Mouse (Mus musculus) forebrain, embryonic 11.5 days (tissue): ENCODE results near the gene Igf1r. TPM values are rescaled to one million over a fixed set of nuclear protein-coding genes. Genes with fewer than 3 reads are reported as not detected.

Experiments used
- ATAC-seq: fragments of 200-750 bp; cut with Nextera tagmentation; replicated peaks from 2 replicates; pipeline ENCODE4 v1.8.0; 2017; ENCODE audit warnings: moderate TSS enrichment; ENCODE audit not compliant: low FRiP score
- DNase-seq: peaks from one replicate; pipeline ENCODE4 v3.0.0-alpha.2; 2017; ENCODE audit warnings: low spot score
- H3K27ac ChIP-seq: fragments of 300-500 bp; sonication (generic); 2 replicates; pipeline ENCODE4 v1.5.1; 2014; ENCODE audit warnings: low read depth, low read length
- H3K27me3 ChIP-seq: fragments of 300-500 bp; sonication (generic); 2 replicates; pipeline ENCODE4 v1.6.1; 2014; ENCODE audit warnings: mild to moderate bottlenecking, low read length, mixed read lengths; ENCODE audit not compliant: control insufficient read depth, insufficient read depth
- H3K36me3 ChIP-seq: fragments of 300-500 bp; sonication (generic); 2 replicates; pipeline ENCODE4 v1.6.1; 2014; ENCODE audit warnings: mild to moderate bottlenecking, low read length, moderate library complexity, mixed read lengths; ENCODE audit not compliant: control insufficient read depth, insufficient read depth
- H3K4me1 ChIP-seq: fragments of 300-500 bp; sonication (generic); replicated peaks from 2 replicates; pipeline ENCODE4 v1.6.1; 2014; ENCODE audit warnings: low read length, mixed read lengths; ENCODE audit not compliant: control insufficient read depth, insufficient read depth
- H3K4me2 ChIP-seq: fragments of 300-500 bp; sonication (generic); 2 replicates; pipeline ENCODE4 v1.6.1; 2014; ENCODE audit warnings: low read depth, mild to moderate bottlenecking, low read length, moderate library complexity, mixed read lengths; ENCODE audit not compliant: severe bottlenecking
- H3K4me3 ChIP-seq: fragments of 300-500 bp; sonication (generic); 2 replicates; pipeline ENCODE4 v1.5.1; 2014; ENCODE audit warnings: low read depth, low read length
- H3K9ac ChIP-seq: fragments of 300-500 bp; sonication (generic); 2 replicates; pipeline ENCODE4 v1.6.1; 2014; ENCODE audit warnings: low read length
- H3K9me3 ChIP-seq: fragments of 300-500 bp; sonication (generic); 2 replicates; pipeline ENCODE4 v1.6.1; 2016; ENCODE audit warnings: low read length, mixed read lengths; ENCODE audit not compliant: control insufficient read depth
- WGBS: fragments of 180-500 bp; shearing (Covaris S2); extraction: QIAGEN DNeasy Blood & Tissue Kit; methylation state at CpG from one replicate; pipeline ENCODE4 v1.1.7; 2014; 5-methylcytosine and 5-hydroxymethylcytosine counted together
- polyA plus RNA-seq: library from polyadenylated mRNA; unstranded; fragments of >200 nt; fragmentation: Nextera tagmentation; extraction: Ambion mirVana; gene quantifications from 2 replicates; pipeline ENCODE4 v1.2.1, GENCODE M21; 2014

The Igf1r gene
- polyA plus RNA-seq, 1 experiment from 2014 or later: 18.3 TPM

- H3K9me3 ChIP-seq: no peaks in the 10 kb centered on the region
- H3K27ac ChIP-seq: no peak overlapping the region
- no peak for DNase-seq
- H3K4me3 ChIP-seq: no peak overlapping the region
- no peak overlapping the region for H3K9ac ChIP-seq
- WGBS: 88% methylated on average over 5 of the region's 5 CpGs
- no peaks in the 10 kb centered on the region; the same call in 1 of the 2 replicates for H3K36me3 ChIP-seq
- H3K4me2 ChIP-seq: no peak overlapping the region
- ATAC-seq: no peak
- H3K27me3 ChIP-seq: no peaks in the 10 kb centered on the region
- H3K4me1 ChIP-seq: 0 out of 2 replicates have a peak, but pooled peaks cover 5% of the 10 kb centered on the region
Measured at GRCm38 (mm10) chr7:67985003-67985416, 32.4 kb downstream of the Igf1r start.

GRCm38 (mm10) chr7:67985511-67985910, 32.9 kb downstream of the Igf1r start:
- WGBS: 87% methylated on average over 5 of the region's 5 CpGs
- H3K27ac ChIP-seq: no peak overlapping the region
- ATAC-seq: no peak

GRCm38 (mm10) chr7:67986277-67986676, 33.6 kb downstream of the Igf1r start:
- H3K4me1 ChIP-seq: 0 out of 2 replicates have a peak, but pooled peaks cover 5% of the 10 kb centered on the region
- H3K9ac ChIP-seq: no peak overlapping the region
- H3K9me3 ChIP-seq: no peaks in the 10 kb centered on the region
- H3K36me3 ChIP-seq: no peaks in the 10 kb centered on the region; the same call in 1 of the 2 replicates
- 74% methylated on average over 10 of the region's 10 CpGs for WGBS
- no peak overlapping the region for H3K27ac ChIP-seq
- ATAC-seq: no peak
- no peaks in the 10 kb centered on the region for H3K27me3 ChIP-seq
- no peak overlapping the region for H3K4me3 ChIP-seq
- H3K4me2 ChIP-seq: no peak overlapping the region
- no peak for DNase-seq

More at GRCm38 (mm10) chr7:67985511-67985910, 32.9 kb downstream of the Igf1r start:
- Histone ChIP-seq H3K36me3 (no peaks in the 10 kb centered on the region; the same call in 1 of the 2 replicates), H3K9ac (no peak overlapping the region), H3K4me1 (0 out of 2 replicates have a peak, but pooled peaks cover 5% of the 10 kb centered on the region), H3K4me2 (no peak overlapping the region), H3K9me3 (no peaks in the 10 kb centered on the region), H3K27me3 (no peaks in the 10 kb centered on the region), H3K4me3 (no peak overlapping the region)
- no peak for DNase-seq

- Histone ChIP-seq H3K9me3 (no peaks in the 10 kb centered on the region), H3K36me3 (no peaks in the 10 kb centered on the region; the same call in 1 of the 2 replicates), H3K4me1 (0 out of 2 replicates have a peak, but pooled peaks cover 5% of the 10 kb centered on the region), H3K27me3 (no peaks in the 10 kb centered on the region), H3K27ac (no peak overlapping the region), H3K9ac (no peak overlapping the region), H3K4me2 (no peak overlapping the region), H3K4me3 (no peak overlapping the region)
- ATAC-seq: no peak
- DNase-seq: no peak
- 91% methylated on average over 11 of the region's 11 CpGs for WGBS
Measured at GRCm38 (mm10) chr7:67986816-67987215, 34.2 kb downstream of the Igf1r start.

GRCm38 (mm10) chr7:67989376-67989775, 36.7 kb downstream of the Igf1r start:
- Histone ChIP-seq H3K9ac (no peak overlapping the region), H3K4me1 (0 out of 2 replicates have a peak, but pooled peaks cover 3% of the 10 kb centered on the region), H3K9me3 (no peaks in the 10 kb centered on the region), H3K4me3 (no peak overlapping the region), H3K27me3 (no peaks in the 10 kb centered on the region), H3K27ac (no peak overlapping the region), H3K4me2 (no peak overlapping the region), H3K36me3 (no peaks in the 10 kb centered on the region)
- no peak for DNase-seq
- 56% methylated on average over 2 of the region's 2 CpGs for WGBS
- no peak for ATAC-seq

- Histone ChIP-seq H3K4me1 (no peaks in the 10 kb centered on the region), H3K27me3 (no peaks in the 10 kb centered on the region), H3K36me3 (no peaks in the 10 kb centered on the region), H3K4me3 (no peak overlapping the region), H3K4me2 (no peak overlapping the region), H3K9ac (no peak overlapping the region), H3K9me3 (no peaks in the 10 kb centered on the region), H3K27ac (no peak overlapping the region)
- ATAC-seq (no peak), DNase-seq (no peak)
- WGBS: 90% methylated on average over 4 of the region's 4 CpGs
Measured at GRCm38 (mm10) chr7:67993614-67994013, 41.0 kb downstream of the Igf1r start.

GRCm38 (mm10) chr7:67994346-67994858, 41.8 kb downstream of the Igf1r start:
- WGBS: 91% methylated on average over 7 of the region's 7 CpGs
- H3K4me1 ChIP-seq: no peaks in the 10 kb centered on the region
- no peak overlapping the region for H3K9ac ChIP-seq
- no peak for DNase-seq
- no peaks in the 10 kb centered on the region for H3K9me3 ChIP-seq
- no peak overlapping the region for H3K4me2 ChIP-seq
- H3K27ac ChIP-seq: no peak overlapping the region
- no peaks in the 10 kb centered on the region for H3K36me3 ChIP-seq
- ATAC-seq: no peak
- no peaks in the 10 kb centered on the region for H3K27me3 ChIP-seq
- H3K4me3 ChIP-seq: no peak overlapping the region

GRCm38 (mm10) chr7:67995276-67995675, 42.6 kb downstream of the Igf1r start:
- ATAC-seq: no peak
- Histone ChIP-seq H3K9ac (no peak overlapping the region), H3K9me3 (no peaks in the 10 kb centered on the region), H3K36me3 (no peaks in the 10 kb centered on the region), H3K27me3 (no peaks in the 10 kb centered on the region), H3K4me1 (no peaks in the 10 kb centered on the region), H3K4me2 (no peak overlapping the region), H3K27ac (no peak overlapping the region), H3K4me3 (no peak overlapping the region)
- WGBS: 70% methylated on average over 8 of the region's 8 CpGs
- DNase-seq: no peak
